Mouse (Mus musculus): Measurements from ENCODE around the gene Tex26. TPM values are rescaled to one million over a fixed set of nuclear protein-coding genes. Genes with fewer than 3 reads are reported as not detected.
A peak's percentile ranks its signal among the peaks of the same experiment; 100 is the strongest.

Gene Tex26
- polyA plus RNA-seq, 1 experiment from 2014 or later: 0.10 TPM

DNA sequence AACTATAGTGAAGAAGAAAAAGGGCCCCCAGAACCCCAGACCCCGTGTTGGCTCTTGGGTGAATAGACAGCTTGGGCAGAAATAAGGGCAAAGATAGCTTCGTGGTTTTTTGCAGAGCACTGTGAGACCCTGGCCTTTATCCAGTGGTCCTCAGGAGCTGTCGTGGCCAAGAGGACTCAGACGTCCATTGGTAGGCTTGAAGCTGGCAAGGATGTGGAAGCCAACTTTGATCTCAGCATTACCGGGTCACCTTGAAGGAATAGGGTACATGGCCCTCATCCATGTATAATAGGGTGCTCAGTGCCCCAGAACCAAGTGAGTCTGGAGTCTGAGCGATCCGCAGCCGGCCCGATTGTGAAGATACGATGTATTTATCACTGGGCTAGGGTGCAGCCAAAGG lies 26.8 kb upstream of the Tex26 start:
- Histone ChIP-seq H3K9ac (no peak overlapping the region), H3K27me3 (peaks cover 24% of the 10 kb centered on the region), H3K9me3 (peaks cover 3% of the 10 kb centered on the region; the same call in 1 of the 2 replicates), H3K4me2 (replicated peaks) (peak overlapping the region; percentile 83), H3K4me1 (peaks cover 17% of the 10 kb centered on the region), H3K36me3 (no peaks in the 10 kb centered on the region), H3K27ac (no peak overlapping the region), H3K4me3 (no peak overlapping the region)
- no peak for ATAC-seq (ENCODE audit: low FRiP score, low read depth)
- WGBS: 91% methylated on average over 10 of the region's 10 CpGs

DNA sequence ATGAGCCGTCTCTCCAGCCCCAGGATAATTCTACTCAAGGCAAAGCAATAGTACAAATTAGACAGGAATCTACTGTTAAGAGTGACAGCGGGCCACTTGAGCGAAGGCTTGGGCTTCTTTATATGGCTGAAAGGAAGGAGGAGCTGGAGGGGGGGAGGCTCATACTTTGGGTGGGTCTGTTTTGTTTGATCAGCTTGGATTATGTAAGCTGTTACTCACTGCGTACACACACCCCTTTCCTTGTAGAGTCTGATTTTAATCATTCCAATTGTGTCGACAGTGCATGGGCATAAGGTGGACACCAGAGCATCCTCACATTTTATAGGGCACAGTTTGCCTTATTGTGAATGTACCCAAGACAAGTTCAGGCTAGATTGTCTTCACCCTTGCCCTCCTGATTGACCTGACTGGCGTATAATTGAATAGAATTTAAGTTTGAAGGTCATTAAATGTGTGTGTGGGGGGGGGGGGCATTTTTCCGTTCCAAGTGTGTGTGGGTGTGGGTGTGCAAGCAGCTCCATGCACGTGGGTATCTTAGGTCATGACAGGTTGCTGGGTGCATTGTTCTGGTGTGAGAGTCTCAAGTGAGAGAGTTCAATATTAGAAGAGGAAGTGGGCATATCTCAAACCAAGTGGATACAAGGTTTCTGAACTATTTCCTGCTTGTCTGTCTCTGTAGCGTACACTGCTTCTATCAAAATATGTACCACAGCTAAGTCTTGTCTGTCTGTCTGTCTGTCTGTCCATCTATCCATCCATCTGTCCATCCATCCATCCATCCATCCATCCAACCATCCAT lies 24.9 kb upstream of the Tex26 start:
- Histone ChIP-seq H3K9ac (no peak overlapping the region), H3K36me3 (no peaks in the 10 kb centered on the region), H3K4me1 (peaks cover 17% of the 10 kb centered on the region), H3K9me3 (peaks cover 3% of the 10 kb centered on the region; the same call in 1 of the 2 replicates), H3K27me3 (peaks cover 24% of the 10 kb centered on the region), H3K4me2 (replicated peaks) (no peak overlapping the region), H3K4me3 (no peak overlapping the region), H3K27ac (no peak overlapping the region)
- WGBS: 80% methylated on average over 9 of the region's 9 CpGs
- ATAC-seq (ENCODE audit: low FRiP score, low read depth): no peak

DNA sequence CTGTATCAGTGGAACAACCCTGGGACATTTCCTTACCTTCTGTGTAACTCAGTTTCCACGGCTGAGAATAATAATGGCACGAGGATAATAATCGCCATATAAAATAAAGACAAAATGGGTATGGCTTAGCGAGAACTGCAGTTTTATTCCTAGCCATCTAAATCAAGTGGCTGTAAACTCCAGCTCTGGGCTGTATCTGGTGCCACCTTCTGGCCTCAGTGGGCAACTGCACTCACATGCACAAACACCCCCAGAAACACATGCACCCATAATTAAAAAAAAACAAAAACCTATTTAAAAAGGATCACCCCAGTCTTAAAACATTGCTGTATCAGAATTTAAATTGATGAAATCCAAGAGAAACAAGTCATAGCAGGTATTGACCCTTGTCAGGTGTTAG lies 22.1 kb upstream of the Tex26 start:
- Histone ChIP-seq H3K9me3 (no peaks in the 10 kb centered on the region), H3K36me3 (no peaks in the 10 kb centered on the region), H3K9ac (no peak overlapping the region), H3K27ac (no peak overlapping the region), H3K4me1 (no peaks in the 10 kb centered on the region), H3K4me2 (replicated peaks) (no peak overlapping the region), H3K4me3 (no peak overlapping the region), H3K27me3 (peaks cover 9% of the 10 kb centered on the region)
- ATAC-seq (ENCODE audit: low FRiP score, low read depth): no peak
- WGBS: 89% methylated on average over 4 of the region's 4 CpGs

DNA sequence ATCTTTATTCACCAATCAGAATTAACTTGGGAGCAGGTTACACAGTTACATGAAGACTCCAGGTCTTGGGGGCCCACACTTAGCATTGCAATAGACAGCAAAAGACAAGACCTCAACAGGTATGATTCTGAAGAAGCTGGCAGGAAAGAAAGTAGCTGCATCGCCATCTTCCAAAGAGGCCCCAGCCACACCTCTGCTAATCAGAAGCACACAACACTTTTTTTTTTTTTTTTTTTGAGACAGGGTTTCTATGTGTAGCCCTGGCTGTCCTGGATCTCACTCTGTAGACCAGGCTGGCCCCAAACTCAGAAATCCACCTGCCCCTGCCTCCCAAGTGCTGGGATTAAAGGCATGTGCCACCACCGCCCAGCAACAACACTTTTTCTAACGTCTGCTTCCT lies 12.9 kb upstream of the Tex26 start:
- no peak overlapping the region for H3K4me3 ChIP-seq
- no peaks in the 10 kb centered on the region for H3K36me3 ChIP-seq
- ATAC-seq (ENCODE audit: low FRiP score, low read depth): no peak
- peaks cover 14% of the 10 kb centered on the region for H3K4me1 ChIP-seq
- no peak overlapping the region for H3K4me2 ChIP-seq (replicated peaks)
- H3K27me3 ChIP-seq: no peaks in the 10 kb centered on the region
- 86% methylated on average over 3 of the region's 3 CpGs for WGBS
- no peak overlapping the region for H3K27ac ChIP-seq
- H3K9me3 ChIP-seq: no peaks in the 10 kb centered on the region
- H3K9ac ChIP-seq: no peak overlapping the region

DNA sequence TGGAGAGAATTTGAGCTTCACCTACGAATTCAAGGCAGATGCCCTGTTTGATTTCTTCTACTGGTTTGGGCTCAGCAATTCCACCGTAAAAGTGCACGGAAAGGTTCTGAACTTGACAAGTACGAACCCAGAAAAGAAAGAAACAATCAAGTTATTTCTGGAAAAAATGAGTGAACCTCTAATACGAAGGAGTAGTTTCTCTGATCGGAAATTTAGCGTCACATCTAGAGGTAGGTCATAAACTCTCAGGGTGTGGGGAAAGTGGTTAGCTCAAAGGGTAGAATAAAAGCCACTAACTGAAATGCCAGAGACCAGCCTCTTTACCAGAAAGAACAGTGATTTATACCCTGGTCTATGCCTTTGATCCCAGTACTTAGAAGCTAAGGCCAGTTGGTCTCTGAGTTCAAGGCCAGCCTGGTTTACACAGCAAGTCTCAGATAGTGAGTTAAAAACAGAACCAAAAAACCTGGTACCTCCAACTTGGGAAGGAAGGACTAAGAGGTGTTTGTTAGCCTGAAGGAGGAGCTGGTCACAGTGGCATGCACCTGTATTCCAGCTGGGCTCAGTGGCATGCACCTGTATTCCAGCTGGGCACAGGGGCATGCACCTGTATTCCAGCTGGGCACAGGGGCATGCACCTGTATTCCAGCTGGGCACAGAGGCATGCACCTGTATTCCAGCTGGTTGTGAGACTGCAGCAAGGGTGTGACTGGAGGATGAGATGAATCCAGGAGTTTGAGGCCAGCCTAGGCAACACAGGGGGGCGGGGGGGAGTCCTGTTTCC lies 12.0 kb upstream of the Tex26 start:
- ATAC-seq (ENCODE audit: low FRiP score, low read depth): no peak
- peaks cover 14% of the 10 kb centered on the region for H3K4me1 ChIP-seq
- H3K9ac ChIP-seq: no peak overlapping the region
- no peak overlapping the region for H3K4me2 ChIP-seq (replicated peaks)
- WGBS: 86% methylated on average over 8 of the region's 8 CpGs
- H3K9me3 ChIP-seq: no peaks in the 10 kb centered on the region
- H3K27me3 ChIP-seq: no peaks in the 10 kb centered on the region
- H3K4me3 ChIP-seq: no peak overlapping the region
- no peaks in the 10 kb centered on the region for H3K36me3 ChIP-seq
- no peak overlapping the region for H3K27ac ChIP-seq

DNA sequence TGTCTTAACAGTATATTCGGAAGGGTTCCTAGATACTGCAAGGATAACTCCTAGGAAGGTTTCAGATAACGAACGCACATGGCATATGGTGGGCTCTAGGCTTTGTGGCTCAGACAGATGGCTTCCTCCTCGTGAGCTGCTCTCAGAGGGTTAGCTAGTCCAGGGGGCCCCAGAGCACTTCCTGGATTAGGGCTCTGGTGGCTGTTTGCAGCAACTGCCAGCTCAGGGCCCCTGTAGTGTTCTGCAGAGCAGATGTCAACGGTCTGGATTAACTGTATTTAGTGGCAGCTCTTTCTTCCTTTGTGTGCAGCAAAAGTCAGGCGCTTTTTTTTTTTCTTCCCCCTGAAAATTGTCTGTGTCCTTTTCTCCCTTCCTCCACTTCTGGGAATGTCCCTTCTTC lies 11.1 kb upstream of the Tex26 start:
- Histone ChIP-seq H3K9me3 (no peaks in the 10 kb centered on the region), H3K4me3 (no peak overlapping the region), H3K4me1 (peaks cover 14% of the 10 kb centered on the region), H3K9ac (0 out of 2 replicates have a peak overlapping the region, but pooled peaks have one; percentile 25), H3K27me3 (no peaks in the 10 kb centered on the region), H3K27ac (peak overlapping the region; percentile 63), H3K36me3 (no peaks in the 10 kb centered on the region), H3K4me2 (replicated peaks) (peak overlapping the region; percentile 45)
- WGBS: 3% methylated on average over 6 of the region's 6 CpGs
- ATAC-seq (ENCODE audit: low FRiP score, low read depth): peak; percentile 80

DNA sequence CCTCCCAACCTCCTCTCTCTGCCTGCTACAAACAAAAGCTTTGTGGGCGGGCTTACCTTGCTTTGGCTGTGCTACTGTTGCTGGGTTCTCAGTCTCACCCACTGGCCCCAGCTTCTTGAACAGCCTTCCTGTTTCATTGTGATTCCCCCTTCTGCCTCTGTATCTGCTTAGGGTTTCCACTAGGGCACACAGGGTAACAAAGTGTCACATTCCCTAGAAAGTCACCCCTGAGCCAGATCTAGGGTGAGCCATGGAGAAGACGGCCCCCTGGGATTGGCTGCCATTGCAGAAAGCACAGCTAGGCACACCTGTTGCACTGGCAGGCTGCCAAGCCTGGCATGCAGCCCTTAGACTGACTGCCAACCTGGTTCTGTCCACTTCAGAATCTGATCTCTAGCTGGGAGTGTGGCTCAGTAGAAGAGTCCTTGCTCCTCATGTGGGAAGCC lies 10.6 kb upstream of the Tex26 start:
- no peak overlapping the region for H3K4me2 ChIP-seq (replicated peaks)

DNA sequence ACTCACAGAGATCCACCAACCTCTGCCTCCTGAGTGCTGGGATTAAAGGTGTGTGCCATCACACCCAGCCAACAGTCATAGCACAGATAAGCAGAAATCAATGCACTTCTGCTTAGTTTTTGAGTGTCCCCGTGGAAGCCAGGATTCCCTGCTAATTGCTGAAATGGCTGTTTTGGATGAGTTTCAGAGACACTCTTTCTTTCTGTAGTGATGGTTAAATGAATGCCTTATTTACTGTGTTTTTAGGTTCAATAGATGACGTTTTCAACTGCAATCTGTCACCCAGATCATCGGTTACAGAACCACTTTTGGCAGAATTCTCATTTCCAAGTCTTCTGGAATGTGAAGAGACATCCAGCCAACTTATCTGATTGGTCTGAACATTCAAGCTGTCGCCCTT lies 9.9 kb upstream of the Tex26 start:
- Histone ChIP-seq H3K27ac (0 out of 2 replicates have a peak overlapping the region, but pooled peaks have one; percentile 63), H3K9ac (no peak overlapping the region), H3K4me2 (replicated peaks) (no peak overlapping the region), H3K4me1 (peaks cover 25% of the 10 kb centered on the region), H3K36me3 (no peaks in the 10 kb centered on the region), H3K27me3 (no peaks in the 10 kb centered on the region), H3K9me3 (no peaks in the 10 kb centered on the region), H3K4me3 (no peak overlapping the region)
- ATAC-seq (ENCODE audit: low FRiP score, low read depth): no peak
- WGBS: 81% methylated on average over 4 of the region's 4 CpGs

More for the DNA sequence above, 10.6 kb upstream of the Tex26 start:
- Histone ChIP-seq H3K27ac (peak overlapping the region; percentile 63; the same call in 1 of the 2 replicates), H3K27me3 (no peaks in the 10 kb centered on the region), H3K36me3 (no peaks in the 10 kb centered on the region), H3K4me1 (peaks cover 18% of the 10 kb centered on the region), H3K9me3 (no peaks in the 10 kb centered on the region), H3K4me3 (no peak overlapping the region), H3K9ac (0 out of 2 replicates have a peak overlapping the region, but pooled peaks have one; percentile 25)
- 34% methylated on average over 2 of the region's 2 CpGs for WGBS
- peak; percentile 60; the same call in 1 of the 2 replicates for ATAC-seq (ENCODE audit: low FRiP score, low read depth)

DNA sequence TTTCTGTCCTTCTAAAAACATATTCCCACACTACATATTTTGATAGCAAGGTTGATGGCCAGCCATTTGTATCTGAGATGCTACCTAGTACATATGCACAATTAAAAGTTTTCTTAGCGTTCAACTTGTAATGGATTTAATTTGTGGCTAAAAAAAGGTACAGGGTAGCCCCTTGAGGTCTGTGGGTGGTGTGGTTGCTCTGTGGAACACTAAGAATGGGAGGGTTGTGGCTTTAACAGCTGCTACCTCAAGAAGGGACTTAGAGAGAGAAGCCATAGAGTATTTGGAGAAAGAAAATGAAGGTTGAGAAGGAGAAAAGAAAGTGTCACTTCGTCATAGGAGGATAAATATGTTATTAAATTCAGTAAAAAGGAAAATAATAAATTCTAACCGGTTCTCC lies 8.5 kb upstream of the Tex26 start:
- Histone ChIP-seq H3K4me1 (peaks cover 26% of the 10 kb centered on the region), H3K4me3 (no peak overlapping the region), H3K36me3 (no peaks in the 10 kb centered on the region), H3K9ac (no peak overlapping the region), H3K9me3 (no peaks in the 10 kb centered on the region), H3K4me2 (replicated peaks) (no peak overlapping the region), H3K27me3 (no peaks in the 10 kb centered on the region), H3K27ac (no peak overlapping the region)
- ATAC-seq (ENCODE audit: low FRiP score, low read depth): no peak
- WGBS: 82% methylated on average over 3 of the region's 3 CpGs

DNA sequence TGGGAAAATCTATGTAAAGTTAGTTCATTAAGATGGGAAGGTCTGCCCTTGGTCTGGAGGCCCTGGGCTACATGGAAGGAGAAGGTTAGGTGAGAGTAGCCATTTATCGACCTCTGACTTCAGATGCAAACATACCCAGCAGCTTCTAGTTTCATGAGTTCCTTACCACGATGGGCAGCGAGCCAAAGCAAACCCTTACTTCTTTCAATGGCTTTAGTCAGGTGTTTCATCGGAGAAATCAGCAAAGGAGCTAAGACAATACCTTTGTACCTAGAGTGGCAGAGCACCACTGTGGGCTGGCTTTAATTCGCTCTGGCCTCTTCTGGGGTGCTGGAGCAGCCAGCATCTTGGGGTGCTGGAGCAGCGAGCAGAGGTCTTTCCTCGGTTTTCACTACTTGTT lies 5.8 kb upstream of the Tex26 start:
- H3K4me3 ChIP-seq: no peak overlapping the region
- no peak overlapping the region for H3K27ac ChIP-seq
- no peaks in the 10 kb centered on the region for H3K36me3 ChIP-seq
- no peak for ATAC-seq (ENCODE audit: low FRiP score, low read depth)
- 61% methylated on average over 7 of the region's 7 CpGs for WGBS
- H3K9me3 ChIP-seq: no peaks in the 10 kb centered on the region
- H3K9ac ChIP-seq: no peak overlapping the region
- peaks cover 19% of the 10 kb centered on the region for H3K4me1 ChIP-seq
- H3K27me3 ChIP-seq: no peaks in the 10 kb centered on the region
- no peak overlapping the region for H3K4me2 ChIP-seq (replicated peaks)

DNA sequence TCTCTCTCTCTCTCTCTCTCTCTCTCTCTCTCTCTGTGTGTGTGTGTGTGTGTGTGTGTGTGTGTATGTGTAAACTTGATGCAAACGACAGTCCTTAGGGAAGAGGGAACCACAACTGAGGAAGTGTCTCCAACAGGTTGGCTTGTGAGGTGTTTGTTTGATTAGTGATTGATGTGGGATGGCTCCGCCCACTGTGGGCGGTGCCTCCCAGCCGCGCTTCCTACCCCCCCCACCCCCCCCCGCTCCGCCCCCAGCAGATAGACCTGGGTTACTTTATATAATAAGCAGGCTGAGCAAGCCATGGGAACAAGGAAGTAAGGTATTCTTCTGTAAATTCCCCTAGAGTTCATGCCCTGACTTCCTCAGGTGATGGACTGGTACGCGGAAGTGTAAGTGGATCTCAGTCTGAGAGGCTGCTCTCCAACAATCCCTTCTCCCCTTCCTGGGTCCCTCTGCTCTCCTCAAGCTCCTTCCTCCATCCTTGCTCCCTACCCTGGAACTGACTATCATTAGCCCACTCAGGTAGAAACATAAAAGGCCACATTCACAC lies 5.2 kb upstream of the Tex26 start:
- H3K9me3 ChIP-seq: no peaks in the 10 kb centered on the region
- H3K4me1 ChIP-seq: peaks cover 15% of the 10 kb centered on the region
- no peak for ATAC-seq (ENCODE audit: low FRiP score, low read depth)
- H3K27ac ChIP-seq: no peak overlapping the region
- no peaks in the 10 kb centered on the region for H3K27me3 ChIP-seq
- no peaks in the 10 kb centered on the region for H3K36me3 ChIP-seq
- H3K9ac ChIP-seq: no peak overlapping the region
- WGBS: 28% methylated on average over 8 of the region's 9 CpGs
- no peak overlapping the region for H3K4me3 ChIP-seq
- no peak overlapping the region for H3K4me2 ChIP-seq (replicated peaks)

DNA sequence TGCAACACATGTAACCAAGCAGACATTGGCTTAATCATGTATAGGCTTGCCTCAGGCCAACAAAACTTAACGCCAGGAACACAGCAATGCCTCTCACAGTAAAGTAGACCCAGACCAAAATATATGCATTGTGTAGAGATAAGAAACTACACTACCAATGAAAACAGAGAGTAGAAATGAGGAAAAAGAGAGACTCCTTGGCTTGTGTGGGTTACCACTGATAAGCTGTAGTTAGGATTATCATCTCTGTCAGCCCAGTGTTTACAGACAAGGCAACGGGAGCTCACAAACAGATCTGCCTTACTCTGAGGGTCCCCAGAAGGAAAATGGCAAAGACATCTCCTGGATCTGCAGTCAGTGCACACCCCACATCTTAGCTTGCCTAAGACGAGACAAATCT lies 2.9 kb upstream of the Tex26 start:
- WGBS: 71% methylated on average over 3 of the region's 3 CpGs
- Histone ChIP-seq H3K9me3 (no peaks in the 10 kb centered on the region), H3K4me1 (peaks cover 29% of the 10 kb centered on the region), H3K27ac (no peak overlapping the region), H3K36me3 (no peaks in the 10 kb centered on the region), H3K9ac (no peak overlapping the region), H3K27me3 (no peaks in the 10 kb centered on the region), H3K4me2 (replicated peaks) (no peak overlapping the region), H3K4me3 (no peak overlapping the region)
- ATAC-seq (ENCODE audit: low FRiP score, low read depth): no peak
